Comparison of ENCODE assay signal across 8 mouse cellular contexts in the genomic region with DNA sequence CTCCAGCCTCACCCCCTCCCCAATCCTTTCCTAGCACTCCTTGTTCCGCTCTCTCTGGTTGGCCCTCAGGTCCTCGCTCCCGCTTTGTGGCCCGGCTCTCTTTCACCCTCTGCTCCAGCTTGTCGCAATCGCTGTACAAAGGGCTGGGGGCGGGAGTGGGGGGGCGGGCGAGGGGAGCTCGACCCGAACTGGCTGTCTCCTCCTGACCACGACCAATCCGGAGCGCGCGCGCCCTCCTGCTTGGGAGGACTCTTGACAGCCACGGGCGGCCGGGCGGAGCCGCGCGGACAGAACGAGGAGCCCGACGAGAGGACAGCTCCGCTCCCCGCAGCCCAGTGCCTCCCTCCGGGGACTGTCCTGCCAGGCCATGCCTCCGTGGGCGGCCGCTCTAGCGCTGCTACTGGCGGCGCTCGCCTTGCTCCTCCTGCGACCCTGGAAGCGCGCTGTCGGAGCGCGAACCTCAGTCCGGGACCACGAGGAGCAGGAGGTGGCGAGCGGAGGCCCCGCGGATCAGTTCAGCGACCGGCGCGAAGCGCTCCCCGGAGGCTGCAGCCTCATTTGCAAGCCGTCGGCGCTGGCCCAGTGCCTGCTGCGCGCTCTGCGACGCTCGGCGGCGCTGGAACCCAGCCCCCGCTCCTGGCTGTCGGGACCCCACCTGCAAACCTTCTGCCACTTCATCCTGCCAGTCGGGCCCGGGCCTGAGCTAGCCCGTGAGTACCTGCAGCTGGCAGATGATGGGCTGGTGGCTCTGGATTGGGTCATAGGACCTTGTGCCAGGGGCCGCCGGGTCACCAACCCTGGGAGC. TPM values are rescaled to one million over a fixed set of nuclear protein-coding genes. Genes with fewer than 3 reads are reported as not detected.
DNase-seq lines count a peak whose midpoint lies in the region; ATAC-seq and TF ChIP-seq lines count a peak whose summit lies in the region.

A gene (plus strand): TSS at position 290 of the 805 bp plus-strand sequence.

- ATAC-seq in intestine, embryonic 14.5 days (replicated peaks; ENCODE audit: low FRiP score, low TSS enrichment, low read depth): peak; percentile 45
- ATAC-seq in liver, embryonic 12.5 days: peak; percentile 51
- ATAC-seq in monocyte, adult 5-6 weeks (replicated peaks; ENCODE audit: insufficient number of reproducible peaks, low FRiP score, low TSS enrichment, poor library complexity, severe bottlenecking): peak; percentile 25
- peak; percentile 51 for ATAC-seq in stomach, postnatal 0 days (ENCODE audit: low FRiP score, low TSS enrichment)

- peaks cover 19% of the 10 kb centered on the region for H3K4me1 ChIP-seq in intestine, embryonic 14.5 days (replicated peaks; ENCODE audit: control insufficient read depth, insufficient read depth, low read length)
- H3K4me1 ChIP-seq in liver, embryonic 12.5 days: peaks cover 62% of the 10 kb centered on the region
- 0 out of 2 replicates have a peak, but pooled peaks cover 5% of the 10 kb centered on the region for H3K4me1 ChIP-seq in stomach, postnatal 0 days (replicated peaks; ENCODE audit: control insufficient read depth, insufficient read depth)

- peak; percentile 82 for DNase-seq in ovary, adult 18-20 months (ENCODE audit: low spot score)
- DNase-seq in ovary, postnatal 14 days (ENCODE audit: low spot score): no peak
- DNase-seq in cerebellum, postnatal 25 days: peak; percentile 64 to 71
- DNase-seq in gastrocnemius, postnatal 4 days (ENCODE audit: low spot score in 2 of 2): peak; percentile 63 to 81
- DNase-seq in intestine, embryonic 14.5 days (ENCODE audit: low spot score): peak; percentile 86
- DNase-seq in stomach, postnatal 0 days (ENCODE audit: low spot score): peak; percentile 70

- WGBS in intestine, embryonic 14.5 days: under 1% methylated on average over 66 of the region's 72 CpGs
- WGBS in liver, embryonic 12.5 days (ENCODE audit: insufficient replicate concordance): under 1% methylated on average over 72 of the region's 72 CpGs
- WGBS in stomach, postnatal 0 days: under 1% methylated on average over 62 of the region's 72 CpGs

- TF ChIP-seq CTCF in stomach, postnatal 0 days (IDR thresholded peaks at IDR 0.05; ENCODE audit: low read depth): peak; percentile 30; the same call in 1 of the 2 replicates

- TF ChIP-seq EP300 in stomach, postnatal 0 days (optimal IDR thresholded peaks at IDR 0.05): no peak

- peak within 1 kb of the TSS; percentile 29 for H3K9ac ChIP-seq in intestine, embryonic 14.5 days (ENCODE audit: low read length)
- H3K9ac ChIP-seq in liver, embryonic 12.5 days: peak within 1 kb of the TSS; percentile 74
- peak within 1 kb of the TSS; percentile 58 for H3K9ac ChIP-seq in stomach, postnatal 0 days (ENCODE audit: low read length)

- H3K36me3 ChIP-seq in intestine, embryonic 14.5 days (ENCODE audit: control insufficient read depth, insufficient read depth, low read length): 0 out of 2 replicates have a peak, but pooled peaks cover 2% of the 10 kb centered on the region
- no peaks in the 10 kb centered on the region for H3K36me3 ChIP-seq in liver, embryonic 12.5 days
- no peaks in the 10 kb centered on the region for H3K36me3 ChIP-seq in stomach, postnatal 0 days (ENCODE audit: control insufficient read depth, insufficient read depth, low read length)

- H3K9me3 ChIP-seq in intestine, embryonic 14.5 days (ENCODE audit: control insufficient read depth, low read length): no peaks in the 10 kb centered on the region
- no peaks in the 10 kb centered on the region for H3K9me3 ChIP-seq in liver, embryonic 12.5 days (replicated peaks)
- H3K9me3 ChIP-seq in stomach, postnatal 0 days (ENCODE audit: control insufficient read depth, low read length): no peaks in the 10 kb centered on the region

- H3K27ac ChIP-seq in intestine, embryonic 14.5 days (ENCODE audit: low read depth): no peak within 1 kb of the TSS
- peak within 1 kb of the TSS; percentile 69 for H3K27ac ChIP-seq in liver, embryonic 12.5 days
- H3K27ac ChIP-seq in stomach, postnatal 0 days (replicated peaks): peak within 1 kb of the TSS; percentile 18; the same call in 1 of the 2 replicates

- peak within 1 kb of the TSS; percentile 93 for H3K4me2 ChIP-seq in intestine, embryonic 14.5 days (ENCODE audit: low read length)
- peak within 1 kb of the TSS; percentile 97 for H3K4me2 ChIP-seq in liver, embryonic 12.5 days
- H3K4me2 ChIP-seq in stomach, postnatal 0 days (replicated peaks; ENCODE audit: low read depth): peak within 1 kb of the TSS; percentile 96

- H3K27me3 ChIP-seq in intestine, embryonic 14.5 days (replicated peaks; ENCODE audit: control insufficient read depth, insufficient read depth, low read length): peaks cover 21% of the 10 kb centered on the region
- H3K27me3 ChIP-seq in liver, embryonic 12.5 days (replicated peaks): peaks cover 55% of the 10 kb centered on the region
- no peaks in the 10 kb centered on the region for H3K27me3 ChIP-seq in stomach, postnatal 0 days (ENCODE audit: control insufficient read depth, insufficient read depth, low read length)

- H3K4me3 ChIP-seq in intestine, embryonic 14.5 days (ENCODE audit: low read depth, low read length): peak within 1 kb of the TSS; percentile 71
- peak within 1 kb of the TSS; percentile 72 for H3K4me3 ChIP-seq in liver, embryonic 12.5 days
- peak within 1 kb of the TSS; percentile 44 for H3K4me3 ChIP-seq in stomach, postnatal 0 days (ENCODE audit: low read depth, low read length)

RNA-seq across cellular contexts. Expression of the gene that starts here (rescaled TPM):
- 1 to 10 TPM; 1.2 to 2.5 TPM for total RNA-seq in gastrocnemius, postnatal 4 days (2021)
- 2.2 and 3.2 TPM in 2 replicates for polyA plus RNA-seq in intestine, embryonic 14.5 days (2014; fragmentation: Nextera tagmentation; extraction: Ambion mirVana)
- 3.0 and 3.6 TPM in 2 replicates for polyA plus RNA-seq in liver, embryonic 12.5 days (2016; fragmentation: Nextera tagmentation; extraction: Ambion mirVana)
- total RNA-seq in monocyte, adult 5-6 weeks (2017): 3.7 to 13.8 TPM (median 7.7 TPM) in 3 replicates
- polyA plus RNA-seq in stomach, postnatal 0 days (2015; fragmentation: Nextera tagmentation; extraction: Ambion mirVana): 1.8 and 1.9 TPM in 2 replicates
